Mouse (Mus musculus) liver, embryonic 12.5 days (tissue): ENCODE results near the gene Sh3bp5l. TPM values are rescaled to one million over a fixed set of nuclear protein-coding genes. Genes with fewer than 3 reads are reported as not detected.
A peak's percentile ranks its signal among the peaks of the same experiment; 100 is the strongest.

ENCODE experiments used
- ATAC-seq: fragments of 200-750 bp; cut with Nextera tagmentation; 2 replicates; pipeline ENCODE4 v1.8.0; 2017; ENCODE audit warnings: moderate number of reproducible peaks, mild to moderate bottlenecking, moderate library complexity
- H3K27ac ChIP-seq: fragments of 300-500 bp; sonication (generic); 2 replicates; pipeline ENCODE4 v1.5.1; 2016; ENCODE audit warnings: mild to moderate bottlenecking
- H3K27me3 ChIP-seq: fragments of 300-500 bp; sonication (generic); replicated peaks from 2 replicates; pipeline ENCODE4 v1.6.1; 2016; ENCODE audit warnings: mild to moderate bottlenecking, moderate library complexity
- H3K36me3 ChIP-seq: fragments of 300-500 bp; sonication (generic); 2 replicates; pipeline ENCODE4 v1.6.1; 2016; ENCODE audit warnings: mild to moderate bottlenecking, moderate library complexity
- H3K4me1 ChIP-seq: fragments of 300-500 bp; sonication (generic); 2 replicates; pipeline ENCODE4 v1.6.1; 2016
- H3K4me2 ChIP-seq: fragments of 300-500 bp; sonication (generic); 2 replicates; pipeline ENCODE4 v1.6.1; 2016; ENCODE audit warnings: mild to moderate bottlenecking, moderate library complexity
- H3K4me3 ChIP-seq: fragments of 300-500 bp; sonication (generic); 2 replicates; pipeline ENCODE4 v1.5.1; 2016; ENCODE audit warnings: mild to moderate bottlenecking, moderate library complexity
- H3K9ac ChIP-seq: fragments of 300-500 bp; sonication (generic); 2 replicates; pipeline ENCODE4 v1.6.1; 2016; ENCODE audit warnings: mild to moderate bottlenecking, moderate library complexity
- H3K9me3 ChIP-seq: fragments of 300-500 bp; sonication (generic); replicated peaks from 2 replicates; pipeline ENCODE4 v1.6.1; 2016; ENCODE audit warnings: mild to moderate bottlenecking, moderate library complexity
- WGBS: fragments of 180-500 bp; shearing (Covaris S2); methylation state at CpG from one replicate; pipeline ENCODE4 v1.1.7; 2016; ENCODE audit not compliant: insufficient replicate concordance; 5-methylcytosine and 5-hydroxymethylcytosine counted together
- polyA plus RNA-seq: library from polyadenylated mRNA; unstranded; fragments of >200 nt; fragmentation: Nextera tagmentation; extraction: Ambion mirVana; gene quantifications from 2 replicates; pipeline ENCODE4 v1.2.1, GENCODE M21; 2016

Gene Sh3bp5l
- polyA plus RNA-seq, 1 experiment from 2014 or later, result 19.9 TPM

DNA sequence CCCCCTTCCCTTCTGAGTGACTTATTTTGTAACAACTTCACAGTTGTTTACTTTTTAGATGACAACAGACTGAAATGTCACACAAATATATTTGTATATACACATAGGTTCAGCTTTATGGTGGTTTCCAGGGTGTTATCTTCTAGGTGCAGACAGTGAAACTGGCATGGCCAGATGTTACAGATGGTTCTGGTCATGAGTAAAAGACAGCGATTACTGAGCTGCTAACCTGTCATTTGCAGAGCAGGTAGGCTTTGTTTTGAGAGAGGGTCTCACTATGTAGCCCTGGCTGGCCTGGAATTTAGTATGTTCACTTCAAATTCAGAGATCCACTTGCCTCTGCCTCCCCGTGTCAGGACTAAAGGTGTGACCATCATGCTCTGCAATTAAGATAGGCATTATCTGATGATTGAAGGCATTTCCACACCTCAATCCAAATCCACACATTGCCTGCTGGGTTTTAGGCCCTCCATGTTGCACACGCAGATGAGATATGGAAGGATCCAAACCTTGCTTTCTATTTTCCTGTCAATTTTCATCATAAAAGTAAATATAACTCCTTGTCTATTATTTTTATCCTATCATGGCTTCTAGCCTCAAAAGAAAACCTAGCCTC is 5.8 kb upstream of the Sh3bp5l start:
- peak overlapping the region; percentile 96 for H3K4me2 ChIP-seq
- peaks cover 68% of the 10 kb centered on the region for H3K4me1 ChIP-seq
- ATAC-seq, result no peak
- peak overlapping the region; percentile 57 for H3K9ac ChIP-seq
- H3K4me3 ChIP-seq, result no peak overlapping the region
- H3K36me3 ChIP-seq, result peaks cover 43% of the 10 kb centered on the region
- 41% methylated on average over 3 of the region's 3 CpGs for WGBS
- H3K27ac ChIP-seq, result peak overlapping the region; percentile 79
- H3K27me3 ChIP-seq, result no peaks in the 10 kb centered on the region
- no peaks in the 10 kb centered on the region for H3K9me3 ChIP-seq

DNA sequence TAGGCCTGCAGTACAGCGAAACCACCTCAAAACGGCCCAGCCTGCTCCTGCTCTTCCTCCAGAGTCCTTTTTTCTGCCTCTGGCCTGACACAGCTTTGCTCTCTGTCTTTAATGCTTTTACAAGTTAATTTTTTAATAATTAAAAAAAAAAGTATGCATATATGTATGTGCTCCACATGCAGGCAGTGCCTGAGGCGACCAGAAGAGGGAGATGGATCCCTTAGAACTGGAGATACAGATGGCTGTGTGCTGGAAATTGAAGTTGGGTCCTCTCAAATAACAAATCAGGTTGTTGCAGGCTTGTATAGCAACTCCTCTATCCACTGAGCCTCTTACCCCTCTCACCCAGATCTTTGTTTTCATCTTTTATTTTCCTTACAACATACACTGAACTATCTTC is 3.7 kb upstream of the Sh3bp5l start:
- H3K4me1 ChIP-seq, result peaks cover 65% of the 10 kb centered on the region
- no peak overlapping the region for H3K27ac ChIP-seq
- H3K9me3 ChIP-seq, result no peaks in the 10 kb centered on the region

DNA sequence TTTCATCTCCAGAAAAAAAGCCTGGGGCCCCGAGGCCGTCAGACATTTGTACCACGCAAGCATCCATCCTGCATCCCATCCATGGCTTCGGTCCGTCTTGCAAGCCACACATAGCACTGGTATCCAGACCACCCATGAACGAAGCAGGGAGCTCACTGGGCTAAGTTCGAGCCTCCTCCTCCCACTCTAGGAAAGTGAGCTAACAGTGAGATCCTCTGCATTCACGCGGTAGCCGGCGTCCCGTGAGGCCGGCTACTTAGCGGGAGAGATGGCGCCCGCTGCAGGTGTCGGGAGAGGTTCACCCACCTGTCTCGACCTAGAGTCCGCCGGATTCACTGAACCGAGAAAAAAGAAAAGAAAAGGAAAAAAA is 633 bp upstream of the Sh3bp5l start:
- Histone ChIP-seq H3K4me2 (peak overlapping the region; percentile 96), H3K36me3 (peaks cover 52% of the 10 kb centered on the region), H3K27ac (peak overlapping the region; percentile 92), H3K9ac (peak overlapping the region; percentile 90), H3K4me3 (peak overlapping the region; percentile 87), H3K27me3 (no peaks in the 10 kb centered on the region), H3K4me1 (peaks cover 61% of the 10 kb centered on the region), H3K9me3 (no peaks in the 10 kb centered on the region)
- peak; percentile 11; the same call in 1 of the 2 replicates for ATAC-seq
- WGBS, result under 1% methylated on average over 21 of the region's 21 CpGs

More for the DNA sequence above, 3.7 kb upstream of the Sh3bp5l start:
- Histone ChIP-seq H3K4me3 (no peak overlapping the region), H3K27me3 (no peaks in the 10 kb centered on the region), H3K9ac (no peak overlapping the region), H3K36me3 (peaks cover 28% of the 10 kb centered on the region), H3K4me2 (no peak overlapping the region)
- 95% methylated on average over 3 of the region's 3 CpGs for WGBS
- ATAC-seq, result no peak

DNA sequence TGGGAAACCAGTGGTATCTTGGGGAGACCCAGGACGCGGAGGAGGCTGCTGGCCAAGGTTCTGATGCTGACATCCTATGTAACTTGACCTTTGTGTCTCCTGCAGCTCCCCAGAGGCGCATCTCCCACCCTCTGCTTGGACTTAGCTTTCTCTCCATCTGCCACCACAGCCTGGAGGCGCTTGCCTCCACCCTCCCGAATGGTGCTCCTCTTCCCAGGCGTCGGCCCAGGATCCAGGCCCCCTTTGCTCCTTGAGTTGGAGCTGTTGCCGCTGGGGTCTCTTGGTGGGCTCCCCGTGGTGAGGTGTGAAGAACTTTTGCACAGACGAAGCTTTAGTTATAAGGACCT is 598 bp downstream of the Sh3bp5l start:
- no peak; the same call in 1 of the 2 replicates for ATAC-seq
- WGBS, result 19% methylated on average over 10 of the region's 10 CpGs

DNA sequence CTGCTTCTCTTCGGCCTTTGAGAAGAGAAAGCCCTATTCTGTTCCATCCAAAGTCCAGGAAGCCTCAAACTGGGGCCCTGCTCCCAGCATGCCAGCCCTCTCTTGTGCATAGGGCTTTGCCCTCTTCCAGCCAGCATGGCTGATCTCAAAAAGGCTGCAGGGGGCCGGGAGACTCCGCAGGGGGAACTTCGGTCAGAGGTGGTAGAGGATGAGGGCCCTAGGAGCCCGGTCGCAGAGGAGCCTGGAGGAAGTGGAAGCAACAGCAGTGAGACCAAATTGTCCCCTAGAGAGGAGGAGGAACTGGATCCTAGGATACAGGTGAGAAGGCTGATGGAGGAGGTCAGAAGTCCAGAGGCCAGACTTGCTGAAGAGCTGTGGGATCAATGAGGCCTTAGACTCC is 1.0 kb downstream of the Sh3bp5l start:
- Histone ChIP-seq H3K4me3 (peak overlapping the region; percentile 87), H3K9ac (peak overlapping the region; percentile 90), H3K27me3 (no peaks in the 10 kb centered on the region), H3K4me2 (peak overlapping the region; percentile 96), H3K9me3 (no peaks in the 10 kb centered on the region), H3K36me3 (peaks cover 62% of the 10 kb centered on the region), H3K4me1 (peaks cover 48% of the 10 kb centered on the region), H3K27ac (peak overlapping the region; percentile 92)
- ATAC-seq, result no peak
- 79% methylated on average over 6 of the region's 6 CpGs for WGBS

More for the DNA sequence above, 598 bp downstream of the Sh3bp5l start:
- Histone ChIP-seq H3K9me3 (no peaks in the 10 kb centered on the region), H3K4me2 (peak overlapping the region; percentile 96), H3K27me3 (no peaks in the 10 kb centered on the region), H3K9ac (peak overlapping the region; percentile 90), H3K4me3 (peak overlapping the region; percentile 87), H3K4me1 (peaks cover 50% of the 10 kb centered on the region), H3K36me3 (peaks cover 61% of the 10 kb centered on the region), H3K27ac (peak overlapping the region; percentile 92)

DNA sequence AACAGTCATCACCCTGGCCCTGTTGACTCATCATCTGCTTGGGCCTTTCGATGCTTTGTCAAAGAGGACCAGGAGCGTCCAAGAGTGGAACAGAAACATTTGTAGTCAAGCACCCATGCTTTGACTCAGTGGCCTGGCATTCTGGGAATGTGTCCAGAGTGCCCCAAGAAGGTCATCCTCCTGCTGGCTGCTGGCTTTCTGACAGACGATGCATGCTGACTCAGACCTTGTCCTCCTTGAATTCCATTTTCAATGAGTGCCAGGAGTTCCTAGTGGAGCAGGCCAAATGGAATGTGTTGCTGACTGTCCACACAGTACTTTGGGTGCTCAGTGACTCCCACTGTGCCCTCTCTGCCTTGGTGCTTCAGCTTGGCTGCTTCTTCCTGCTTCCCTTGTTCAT is 4.2 kb downstream of the Sh3bp5l start:
- Histone ChIP-seq H3K9me3 (no peaks in the 10 kb centered on the region), H3K4me2 (no peak overlapping the region), H3K9ac (no peak overlapping the region), H3K27me3 (no peaks in the 10 kb centered on the region), H3K4me3 (no peak overlapping the region), H3K4me1 (peaks cover 26% of the 10 kb centered on the region), H3K36me3 (peaks cover 68% of the 10 kb centered on the region), H3K27ac (no peak overlapping the region)
- WGBS, result 73% methylated on average over 3 of the region's 3 CpGs
- ATAC-seq, result no peak

DNA sequence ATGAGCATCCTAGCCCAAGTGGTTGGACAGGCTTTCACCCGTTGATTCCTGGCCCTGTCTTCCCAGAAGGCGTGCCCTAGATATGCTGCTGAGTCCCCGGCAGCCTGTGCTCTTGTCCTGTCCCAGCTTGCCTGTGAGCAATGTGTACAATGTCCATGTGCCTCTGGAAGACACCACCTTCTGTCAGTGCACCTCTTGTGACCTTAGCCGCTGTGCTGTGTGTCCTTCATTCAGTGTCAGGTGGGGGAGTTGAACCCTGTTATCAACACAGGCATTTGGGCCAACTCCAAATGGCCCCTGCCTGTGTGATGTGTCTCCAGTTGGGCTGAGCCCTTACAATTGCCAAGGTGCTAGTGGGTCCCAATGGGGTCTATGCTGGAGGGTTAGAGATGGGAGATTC is 16.2 kb downstream of the Sh3bp5l start:
- peak overlapping the region; percentile 8; the same call in 1 of the 2 replicates for H3K27ac ChIP-seq
- no peak overlapping the region for H3K4me2 ChIP-seq
- no peaks in the 10 kb centered on the region for H3K27me3 ChIP-seq
- WGBS, result 87% methylated on average over 4 of the region's 4 CpGs
- H3K4me1 ChIP-seq, result peaks cover 16% of the 10 kb centered on the region
- no peak overlapping the region for H3K9ac ChIP-seq
- no peak for ATAC-seq
- peaks cover 61% of the 10 kb centered on the region for H3K36me3 ChIP-seq
- H3K4me3 ChIP-seq, result no peak overlapping the region
- no peaks in the 10 kb centered on the region for H3K9me3 ChIP-seq

DNA sequence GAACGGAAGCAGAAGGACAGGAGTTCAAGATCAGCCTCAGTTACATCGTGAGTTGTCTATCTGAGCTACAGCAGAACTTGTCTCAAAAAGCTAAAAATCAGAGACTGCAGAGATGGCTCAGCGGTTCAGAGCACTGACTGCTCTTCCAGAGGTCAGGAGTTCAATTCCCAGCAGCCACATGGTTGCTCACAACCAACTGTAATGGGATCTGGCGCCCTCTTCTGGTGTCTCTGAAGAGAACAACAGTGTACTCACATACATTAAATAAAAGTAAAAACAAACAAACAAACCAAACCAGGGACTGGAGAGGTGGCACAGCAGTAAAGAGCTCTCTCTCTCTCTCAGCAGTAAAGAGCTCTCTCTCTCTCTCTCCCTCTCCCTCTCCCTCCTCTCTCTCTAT is 20.1 kb downstream of the Sh3bp5l start:
- Histone ChIP-seq H3K27me3 (no peaks in the 10 kb centered on the region), H3K4me3 (no peak overlapping the region), H3K27ac (peak overlapping the region; percentile 94), H3K36me3 (peaks cover 27% of the 10 kb centered on the region), H3K4me2 (0 out of 2 replicates have a peak overlapping the region, but pooled peaks have one; percentile 27), H3K4me1 (peaks cover 55% of the 10 kb centered on the region), H3K9me3 (no peaks in the 10 kb centered on the region), H3K9ac (0 out of 2 replicates have a peak overlapping the region, but pooled peaks have one; percentile 19)
- ATAC-seq, result no peak
- WGBS, result 60% methylated on average over 4 of the region's 4 CpGs

DNA sequence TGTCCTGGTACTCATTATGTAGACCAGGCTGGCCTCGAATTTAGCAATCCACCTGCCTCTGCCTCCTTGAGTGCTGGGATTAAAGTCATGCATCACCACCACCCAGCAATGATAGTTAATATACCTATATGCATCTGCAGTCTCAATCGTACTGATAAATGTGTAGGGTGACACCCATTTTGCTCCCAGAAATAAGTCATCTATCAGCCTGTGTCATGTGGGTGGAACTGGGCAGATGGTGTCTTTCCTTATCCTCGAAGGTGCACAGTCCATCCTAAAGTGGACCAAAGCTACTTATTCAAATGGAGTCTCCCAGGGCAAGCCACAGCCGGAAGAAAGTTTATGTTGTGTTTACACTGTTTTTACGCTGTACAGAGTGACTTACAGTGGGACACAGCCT is 20.7 kb downstream of the Sh3bp5l start:
- peak; percentile 70 for ATAC-seq
- no peak overlapping the region for H3K4me3 ChIP-seq
- no peak overlapping the region for H3K9ac ChIP-seq
- peaks cover 21% of the 10 kb centered on the region for H3K36me3 ChIP-seq
- no peaks in the 10 kb centered on the region for H3K27me3 ChIP-seq
- 43% methylated on average over 5 of the region's 5 CpGs for WGBS
- H3K9me3 ChIP-seq, result no peaks in the 10 kb centered on the region
- H3K4me2 ChIP-seq, result peak overlapping the region; percentile 27; the same call in 1 of the 2 replicates
- H3K4me1 ChIP-seq, result peaks cover 56% of the 10 kb centered on the region
- peak overlapping the region; percentile 94 for H3K27ac ChIP-seq

DNA sequence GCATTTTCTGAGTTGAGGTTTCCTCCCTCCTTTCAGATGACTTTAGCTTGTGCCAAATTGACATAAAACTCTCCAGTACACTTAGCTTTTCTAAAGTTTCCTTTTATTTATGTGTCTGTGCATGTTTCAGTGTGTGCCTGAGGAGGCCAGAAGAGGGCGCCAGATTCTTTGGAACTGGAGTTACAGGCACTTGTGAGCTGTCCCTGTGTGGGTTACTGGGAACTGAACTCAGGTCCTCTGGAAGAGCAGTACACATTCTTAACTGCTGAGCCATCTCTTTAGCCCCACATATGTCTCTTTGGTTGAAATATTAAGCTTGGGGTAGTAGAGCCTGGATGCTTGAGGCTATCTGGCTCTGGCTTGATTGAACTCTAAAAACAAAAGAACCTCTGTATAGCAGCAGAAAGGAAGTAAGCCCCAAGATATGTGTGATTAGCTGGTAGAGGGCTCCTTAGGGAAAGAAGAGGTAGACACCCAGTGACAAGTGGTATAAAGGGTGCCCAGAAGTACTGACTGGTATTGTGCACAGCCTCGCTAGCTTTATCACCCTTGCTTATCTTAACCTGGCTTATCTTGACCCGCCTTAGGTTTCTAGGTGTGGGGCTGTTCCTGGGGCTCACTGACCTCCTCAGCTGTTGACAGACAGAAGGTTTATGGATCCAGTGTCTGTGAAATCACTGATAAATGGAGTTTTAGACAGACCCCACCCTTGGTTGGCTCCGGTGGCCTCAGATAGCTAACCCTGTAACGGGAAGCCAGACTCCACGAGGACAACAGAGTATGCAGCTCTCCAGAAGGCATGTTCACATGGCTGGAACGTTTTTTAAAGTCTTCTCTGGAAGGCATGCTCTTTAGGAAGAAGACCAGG is 22.4 kb downstream of the Sh3bp5l start:
- Histone ChIP-seq H3K27me3 (no peaks in the 10 kb centered on the region), H3K36me3 (peaks cover 5% of the 10 kb centered on the region; the same call in 1 of the 2 replicates), H3K4me2 (peak overlapping the region; percentile 57), H3K4me3 (peak overlapping the region; percentile 6; the same call in 1 of the 2 replicates), H3K9me3 (no peaks in the 10 kb centered on the region), H3K27ac (peak overlapping the region; percentile 94), H3K4me1 (peaks cover 70% of the 10 kb centered on the region), H3K9ac (peak overlapping the region; percentile 68)
- peak; percentile 92 for ATAC-seq
- 6% methylated on average over 7 of the region's 7 CpGs for WGBS

DNA sequence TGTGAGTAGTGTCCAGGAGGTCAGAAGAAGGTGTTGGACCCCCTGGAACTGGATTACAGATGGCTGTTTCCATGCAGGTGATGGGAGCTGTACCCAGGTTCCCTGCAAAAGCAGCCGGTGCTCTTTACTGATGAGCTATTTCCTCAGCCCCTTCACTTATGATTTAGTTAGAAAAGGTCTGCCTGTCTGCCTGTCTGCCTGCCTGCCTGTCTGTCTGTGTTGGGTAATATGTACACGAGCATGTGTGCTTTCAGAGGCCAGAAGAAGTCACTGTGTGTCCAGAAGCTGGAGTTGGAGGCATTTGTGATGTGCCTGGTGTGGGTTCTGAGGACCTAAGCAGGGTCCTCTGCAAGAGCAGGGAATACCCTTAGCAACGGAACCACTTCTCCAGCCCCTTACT is 23.2 kb downstream of the Sh3bp5l start:
- peak overlapping the region; percentile 57 for H3K4me2 ChIP-seq
- peak overlapping the region; percentile 68 for H3K9ac ChIP-seq
- peak overlapping the region; percentile 6; the same call in 1 of the 2 replicates for H3K4me3 ChIP-seq
- H3K27ac ChIP-seq, result peak overlapping the region; percentile 94
- H3K9me3 ChIP-seq, result no peaks in the 10 kb centered on the region
- 0 out of 2 replicates have a peak, but pooled peaks cover 5% of the 10 kb centered on the region for H3K36me3 ChIP-seq
- WGBS, result 46% methylated on average over 3 of the region's 3 CpGs
- no peak for ATAC-seq
- no peaks in the 10 kb centered on the region for H3K27me3 ChIP-seq
- H3K4me1 ChIP-seq, result peaks cover 78% of the 10 kb centered on the region

DNA sequence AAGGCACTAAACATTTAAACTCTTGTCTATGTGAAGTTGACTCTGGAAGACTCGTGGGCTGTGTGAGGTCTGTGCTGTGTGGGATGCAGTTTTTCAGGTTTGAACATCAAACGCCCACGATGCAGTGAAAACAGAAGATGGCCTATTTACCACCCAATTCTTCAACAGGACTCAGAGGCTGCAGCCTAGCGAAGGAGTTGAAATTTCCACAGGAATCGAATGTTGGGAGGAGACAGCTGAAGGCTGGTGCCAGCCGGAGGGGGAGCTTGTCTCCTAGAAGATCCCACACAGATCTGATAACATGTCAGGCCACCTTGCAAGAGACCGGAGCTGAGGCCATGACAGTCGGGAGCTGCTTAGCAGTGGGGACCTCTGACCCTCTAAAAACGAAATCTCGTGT is 24.0 kb downstream of the Sh3bp5l start:
- WGBS, result 51% methylated on average over 10 of the region's 10 CpGs
- no peak for ATAC-seq
- 0 out of 2 replicates have a peak, but pooled peaks cover 5% of the 10 kb centered on the region for H3K36me3 ChIP-seq
- no peak overlapping the region for H3K4me3 ChIP-seq
- H3K27ac ChIP-seq, result peak overlapping the region; percentile 94
- no peaks in the 10 kb centered on the region for H3K27me3 ChIP-seq
- H3K4me2 ChIP-seq, result peak overlapping the region; percentile 57
- H3K9me3 ChIP-seq, result no peaks in the 10 kb centered on the region
- H3K4me1 ChIP-seq, result peaks cover 79% of the 10 kb centered on the region
- peak overlapping the region; percentile 68; the same call in 1 of the 2 replicates for H3K9ac ChIP-seq
